Mouse (Mus musculus): ENCODE measurements around the gene Smim9. TPM values are rescaled to one million over a fixed set of nuclear protein-coding genes. Genes with fewer than 3 reads are reported as not detected.
"Not testable (repeated sequence)": the region's sequence is repeated elsewhere in the genome, so short reads cannot be mapped to it uniquely, and the experiment has no call there.

The Smim9 gene
- polyA plus RNA-seq (2015; fragmentation: Nextera tagmentation; extraction: Ambion mirVana): not detected in 2 replicates

DNA sequence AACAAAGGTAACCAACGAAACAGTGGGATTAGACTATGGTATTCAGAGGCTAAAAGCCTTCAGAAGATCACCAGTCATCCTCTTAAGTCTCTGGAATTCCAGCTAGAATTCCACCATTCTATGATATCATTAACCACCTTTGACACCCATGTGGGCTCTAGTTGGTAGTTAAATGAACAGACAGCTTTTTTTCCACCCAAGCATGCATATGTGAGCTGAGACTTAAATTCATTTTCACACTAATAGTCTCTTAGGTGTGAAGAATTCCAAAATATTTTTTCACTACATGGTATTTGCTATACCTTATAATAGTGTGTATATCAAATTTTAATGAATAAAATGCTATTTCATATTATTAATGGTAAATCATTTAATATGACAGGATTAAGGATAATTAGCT is at the start of gene Smim9:
Smim9 (minus strand) TSS at position 101 of the 400 bp plus-strand sequence.
- ATAC-seq: no peak

DNA sequence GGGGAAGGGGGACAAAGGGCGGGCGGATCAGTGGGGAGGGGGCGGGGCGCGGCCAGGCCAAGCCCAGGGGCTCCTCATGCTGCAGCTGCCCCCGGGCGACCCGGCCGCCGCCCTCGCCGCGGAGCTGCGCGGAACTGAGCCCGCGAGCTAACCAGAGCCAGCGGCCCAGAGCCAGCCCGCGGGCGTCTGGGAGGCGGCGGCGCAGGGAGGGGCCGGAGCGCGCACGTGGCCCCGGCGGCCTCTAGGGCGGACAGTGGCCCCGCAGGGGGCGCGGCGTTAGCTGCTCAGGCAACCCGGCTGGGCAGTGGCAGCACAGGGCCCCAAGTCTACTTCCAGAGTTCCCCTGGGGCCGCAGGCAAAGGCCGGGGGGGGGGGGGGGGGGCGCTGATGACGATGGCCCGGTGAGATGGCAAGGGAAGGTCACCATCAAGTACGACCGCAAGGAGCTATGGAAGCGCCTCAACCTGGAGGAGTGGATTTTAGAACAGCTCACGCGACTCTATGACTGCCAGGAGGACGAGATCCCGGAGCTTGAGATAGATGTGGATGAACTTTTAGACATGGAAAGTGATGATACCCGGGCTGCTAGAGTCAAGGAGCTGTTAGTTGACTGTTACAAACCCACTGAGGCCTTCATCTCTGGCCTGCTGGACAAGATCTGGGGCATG is 7.9 kb downstream of the Smim9 start:
- Histone ChIP-seq H3K4me1 (no peaks in the 10 kb centered on the region), H3K27ac (no peak overlapping the region), H3K4me2 (peak overlapping the region; percentile 59), H3K9me3 (replicated peaks) (no peaks in the 10 kb centered on the region), H3K4me3 (peak overlapping the region; percentile 46), H3K9ac (peak overlapping the region; percentile 60), H3K36me3 (ENCODE audit: poor library complexity, severe bottlenecking) (no peaks in the 10 kb centered on the region), H3K27me3 (no peaks in the 10 kb centered on the region)
- 22% methylated on average over 10 of the region's 49 CpGs for WGBS
- ATAC-seq: peak; percentile 86

More for the DNA sequence above, at the start of gene Smim9:
- Histone ChIP-seq H3K4me2 (no peak within 1 kb of the TSS), H3K27ac (no peak within 1 kb of the TSS), H3K36me3 (ENCODE audit: poor library complexity, severe bottlenecking) (no peaks in the 10 kb centered on the region), H3K9me3 (replicated peaks) (no peaks in the 10 kb centered on the region), H3K4me3 (no peak within 1 kb of the TSS), H3K27me3 (no peaks in the 10 kb centered on the region), H3K9ac (no peak within 1 kb of the TSS), H3K4me1 (no peaks in the 10 kb centered on the region)
- 60% methylated on average over 1 of the region's 1 CpGs for WGBS

DNA sequence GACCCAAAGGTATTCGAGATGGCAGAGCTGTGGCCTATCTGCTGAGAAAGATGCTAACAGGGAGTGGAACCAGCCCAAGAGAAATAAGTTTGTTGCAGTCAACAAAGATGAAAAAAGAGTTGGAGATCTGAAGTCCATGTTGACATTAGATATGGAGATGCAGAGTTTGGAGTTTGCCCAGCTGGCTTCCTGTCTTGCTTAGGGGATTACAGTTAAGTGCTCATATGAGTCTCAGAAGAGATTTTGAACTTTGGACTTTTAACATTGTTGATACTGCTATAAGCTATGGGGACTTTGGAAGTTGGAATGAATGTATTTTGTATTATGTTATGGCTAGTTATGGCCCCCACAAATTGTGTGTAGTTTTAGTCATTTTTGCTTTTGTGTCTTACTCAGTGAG is 11.3 kb downstream of the Smim9 start:
- Histone ChIP-seq H3K4me3 (no peak overlapping the region), H3K4me2 (no peak overlapping the region), H3K9ac (no peak overlapping the region), H3K27me3 (no peaks in the 10 kb centered on the region), H3K4me1 (no peaks in the 10 kb centered on the region), H3K9me3 (replicated peaks) (no peaks in the 10 kb centered on the region), H3K27ac (no peak overlapping the region), H3K36me3 (ENCODE audit: poor library complexity, severe bottlenecking) (no peaks in the 10 kb centered on the region)
- ATAC-seq: no peak
- WGBS: 65% methylated on average over 1 of the region's 1 CpGs

DNA sequence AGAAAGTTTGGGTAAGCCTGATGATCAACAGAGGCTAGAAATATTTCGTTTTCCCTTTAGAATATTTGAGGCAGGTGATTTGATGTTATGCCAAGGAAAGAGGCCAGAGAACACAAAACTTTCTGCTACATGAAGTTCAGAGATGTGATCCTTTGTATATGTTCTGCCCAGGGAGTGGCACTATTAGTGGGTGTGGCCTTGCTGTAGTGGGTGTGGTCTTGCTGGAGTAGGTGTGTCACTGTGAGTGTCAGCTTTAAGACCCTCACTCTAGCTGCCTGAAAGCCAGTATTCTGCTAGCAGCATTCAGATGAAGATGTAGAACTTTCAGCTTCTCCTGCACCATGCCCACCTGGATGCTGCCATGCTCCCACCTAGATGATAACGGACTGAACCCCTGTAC is 13.3 kb downstream of the Smim9 start:
- Histone ChIP-seq H3K9me3 (replicated peaks) (no peaks in the 10 kb centered on the region), H3K4me1 (no peaks in the 10 kb centered on the region), H3K9ac (no peak overlapping the region), H3K4me3 (no peak overlapping the region), H3K4me2 (no peak overlapping the region), H3K27me3 (no peaks in the 10 kb centered on the region), H3K27ac (no peak overlapping the region), H3K36me3 (ENCODE audit: poor library complexity, severe bottlenecking) (no peaks in the 10 kb centered on the region)
- 74% methylated on average over 2 of the region's 2 CpGs for WGBS
- no peak for ATAC-seq

DNA sequence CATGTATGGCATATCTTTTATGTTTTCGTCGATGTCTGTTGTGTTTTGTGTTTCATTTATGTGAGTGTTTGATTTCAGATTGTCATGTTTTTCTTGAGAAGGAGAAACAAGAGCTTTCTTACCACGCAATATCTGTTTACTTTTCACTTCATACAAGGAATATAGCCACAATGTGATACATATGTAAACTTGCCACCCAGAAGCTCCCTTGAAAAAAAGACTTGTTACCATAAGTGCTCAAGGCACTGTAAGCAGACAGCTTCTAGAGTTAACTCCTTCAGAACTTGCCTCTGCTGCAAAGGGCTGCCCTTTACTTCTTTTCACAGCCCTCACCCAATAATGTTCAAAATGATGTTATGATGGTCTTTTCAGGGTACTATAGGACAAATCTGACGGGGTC is 15.2 kb downstream of the Smim9 start:
- Histone ChIP-seq H3K27ac (no peak overlapping the region), H3K4me2 (no peak overlapping the region), H3K4me1 (no peaks in the 10 kb centered on the region), H3K9ac (no peak overlapping the region), H3K9me3 (replicated peaks) (no peaks in the 10 kb centered on the region), H3K36me3 (ENCODE audit: poor library complexity, severe bottlenecking) (no peaks in the 10 kb centered on the region), H3K4me3 (no peak overlapping the region), H3K27me3 (no peaks in the 10 kb centered on the region)
- 76% methylated on average over 4 of the region's 4 CpGs for WGBS
- ATAC-seq: no peak

DNA sequence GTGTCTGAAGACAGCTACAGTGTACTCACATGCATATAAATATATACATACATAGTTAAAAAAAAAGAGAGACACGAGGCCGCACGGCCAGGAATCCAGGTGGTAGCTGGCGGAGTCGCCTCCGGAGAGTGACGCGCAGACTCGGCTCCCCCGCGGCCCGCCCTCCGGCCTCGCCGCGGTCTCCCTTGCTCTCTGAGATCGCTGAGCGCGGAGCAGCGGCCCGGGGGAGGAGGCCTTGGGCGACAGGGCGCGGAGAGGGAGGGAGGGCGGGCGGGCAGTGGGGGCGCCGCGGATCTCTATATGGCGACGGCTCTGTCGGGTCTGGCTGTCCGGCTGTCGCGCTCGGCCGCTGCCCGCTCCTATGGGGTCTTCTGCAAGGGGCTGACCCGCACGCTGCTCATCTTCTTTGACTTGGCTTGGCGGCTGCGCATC is 20.4 kb downstream of the Smim9 start:
- H3K4me1 ChIP-seq; H3K36me3 ChIP-seq (ENCODE audit: poor library complexity, severe bottlenecking); H3K27ac ChIP-seq; H3K9me3 ChIP-seq (replicated peaks); H3K27me3 ChIP-seq: not testable (repeated sequence)
- WGBS: 20% methylated on average over 10 of the region's 42 CpGs
- ATAC-seq: peak; percentile 63
- Histone ChIP-seq H3K9ac (peak overlapping the region; percentile 54; the same call in 1 of the 2 replicates), H3K4me3 (peak overlapping the region; percentile 34), H3K4me2 (peak overlapping the region; percentile 57)

DNA sequence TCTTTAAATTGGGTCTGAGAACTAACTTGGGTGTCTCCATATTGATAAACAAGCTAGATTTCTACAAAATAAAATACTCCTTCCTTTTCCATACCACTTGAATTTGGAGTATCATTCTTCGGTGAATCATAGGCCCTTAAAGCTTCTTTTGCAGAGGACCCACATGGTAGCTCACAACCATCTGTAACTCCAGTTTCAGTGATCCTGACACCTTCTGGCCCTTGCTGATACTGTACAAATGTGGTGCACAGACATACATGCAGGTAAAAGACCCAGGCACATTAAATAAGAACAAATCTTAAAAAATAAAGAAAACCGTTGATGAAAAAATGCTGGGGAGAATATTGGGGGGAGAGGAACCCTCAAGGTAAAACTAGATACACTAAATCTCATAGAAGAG is 25.4 kb downstream of the Smim9 start:
- H3K9ac ChIP-seq: no peak overlapping the region
- no peak for ATAC-seq
- H3K27me3 ChIP-seq: no peaks in the 10 kb centered on the region
- 95% methylated on average over 2 of the region's 2 CpGs for WGBS
- no peak overlapping the region for H3K4me2 ChIP-seq
- H3K27ac ChIP-seq: no peak overlapping the region
- no peaks in the 10 kb centered on the region for H3K9me3 ChIP-seq (replicated peaks)
- H3K4me1 ChIP-seq: no peaks in the 10 kb centered on the region
- H3K4me3 ChIP-seq: no peak overlapping the region
- no peaks in the 10 kb centered on the region for H3K36me3 ChIP-seq (ENCODE audit: poor library complexity, severe bottlenecking)

DNA sequence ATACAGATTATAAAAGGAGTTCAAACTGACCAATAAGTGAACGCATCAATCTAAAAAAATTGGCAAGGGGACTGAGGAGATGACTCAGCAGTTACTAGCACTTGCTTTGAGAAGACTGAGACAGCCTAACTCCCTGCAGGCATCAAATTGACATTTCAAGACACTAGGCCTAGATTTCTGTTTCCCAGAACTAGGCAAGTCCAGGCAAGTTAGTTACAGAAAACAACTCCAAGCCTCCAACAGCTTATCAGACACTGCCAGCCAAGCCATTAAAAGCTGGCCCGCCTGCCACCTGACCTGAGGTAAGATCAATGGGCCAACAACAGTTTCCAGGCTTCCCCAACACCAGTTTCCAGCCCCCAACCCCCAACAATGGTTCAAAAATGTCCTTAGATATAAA is 25.8 kb downstream of the Smim9 start:
- Histone ChIP-seq H3K27ac (no peak overlapping the region), H3K4me1 (no peaks in the 10 kb centered on the region), H3K4me3 (no peak overlapping the region), H3K9ac (no peak overlapping the region), H3K36me3 (ENCODE audit: poor library complexity, severe bottlenecking) (no peaks in the 10 kb centered on the region), H3K27me3 (no peaks in the 10 kb centered on the region), H3K4me2 (no peak overlapping the region), H3K9me3 (replicated peaks) (no peaks in the 10 kb centered on the region)
- WGBS: 76% methylated on average over 2 of the region's 2 CpGs
- no peak for ATAC-seq

DNA sequence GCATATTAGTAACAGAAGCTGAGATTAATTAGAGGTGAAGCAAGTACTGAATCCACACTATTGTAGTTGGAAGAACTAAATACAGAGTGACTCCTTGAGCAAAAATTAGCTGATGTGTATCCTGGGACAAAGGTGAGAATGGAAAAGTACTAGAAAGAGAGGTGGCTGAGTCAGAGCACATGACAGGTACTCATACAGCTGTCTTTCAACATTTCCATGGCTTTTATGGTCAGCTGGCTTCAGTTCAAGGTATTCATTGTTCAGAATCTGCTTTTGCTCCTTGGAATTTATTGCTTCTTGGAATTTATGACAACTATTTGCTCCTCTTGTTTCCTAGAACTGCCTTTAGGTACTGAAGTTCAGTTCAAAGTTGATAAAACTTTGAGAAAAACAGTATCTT is 26.6 kb downstream of the Smim9 start:
- Histone ChIP-seq H3K4me2 (no peak overlapping the region), H3K27ac (no peak overlapping the region), H3K36me3 (ENCODE audit: poor library complexity, severe bottlenecking) (no peaks in the 10 kb centered on the region), H3K9ac (no peak overlapping the region), H3K4me1 (no peaks in the 10 kb centered on the region), H3K27me3 (no peaks in the 10 kb centered on the region), H3K4me3 (no peak overlapping the region), H3K9me3 (replicated peaks) (no peaks in the 10 kb centered on the region)
- ATAC-seq: no peak

DNA sequence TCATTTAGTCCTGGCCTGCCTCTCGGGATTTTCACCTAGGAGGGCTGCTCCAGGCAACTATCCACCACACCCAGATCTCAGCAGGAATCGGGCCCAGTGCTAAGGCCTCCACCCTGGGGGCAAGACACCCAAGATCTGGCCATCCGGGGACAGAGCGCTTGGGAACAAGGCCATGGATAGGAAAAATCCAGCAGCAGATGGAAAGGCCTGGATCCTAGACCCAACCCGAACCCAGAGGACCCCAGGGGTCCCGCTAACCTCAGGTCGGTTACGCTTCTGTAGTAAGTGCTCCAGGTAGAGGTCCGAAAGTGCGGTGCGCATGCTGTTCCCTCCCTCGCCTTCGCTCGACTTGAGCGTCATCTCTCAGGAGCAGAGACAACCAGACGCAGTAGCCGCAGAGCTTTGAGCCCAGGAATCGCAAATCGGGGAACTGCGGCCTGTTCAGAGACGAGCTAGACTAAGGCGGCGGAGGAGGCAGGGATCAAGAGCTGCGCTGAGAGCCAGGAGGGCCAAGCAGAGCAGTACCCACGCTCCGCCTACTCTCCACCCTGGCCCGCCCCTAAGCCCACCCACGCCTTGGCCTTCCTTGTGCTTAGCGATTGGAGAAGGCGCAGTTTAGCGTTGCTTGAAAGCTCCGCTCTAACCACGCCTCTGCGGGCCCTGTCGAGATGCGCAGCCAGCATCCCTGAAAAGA is 33.0 kb downstream of the Smim9 start, which contains the start of gene Mpp1:
Mpp1 (minus strand) TSS at position 550 of the 694 bp plus-strand sequence.
- Histone ChIP-seq H3K9me3 (replicated peaks) (no peaks in the 10 kb centered on the region), H3K36me3 (ENCODE audit: poor library complexity, severe bottlenecking) (no peaks in the 10 kb centered on the region), H3K9ac (peak within 1 kb of the TSS; percentile 68), H3K4me1 (no peaks in the 10 kb centered on the region), H3K4me3 (peak within 1 kb of the TSS; percentile 47), H3K4me2 (peak within 1 kb of the TSS; percentile 61), H3K27ac (no peak within 1 kb of the TSS), H3K27me3 (no peaks in the 10 kb centered on the region)
- 33% methylated on average over 36 of the region's 36 CpGs for WGBS
- ATAC-seq: peak; percentile 100

DNA sequence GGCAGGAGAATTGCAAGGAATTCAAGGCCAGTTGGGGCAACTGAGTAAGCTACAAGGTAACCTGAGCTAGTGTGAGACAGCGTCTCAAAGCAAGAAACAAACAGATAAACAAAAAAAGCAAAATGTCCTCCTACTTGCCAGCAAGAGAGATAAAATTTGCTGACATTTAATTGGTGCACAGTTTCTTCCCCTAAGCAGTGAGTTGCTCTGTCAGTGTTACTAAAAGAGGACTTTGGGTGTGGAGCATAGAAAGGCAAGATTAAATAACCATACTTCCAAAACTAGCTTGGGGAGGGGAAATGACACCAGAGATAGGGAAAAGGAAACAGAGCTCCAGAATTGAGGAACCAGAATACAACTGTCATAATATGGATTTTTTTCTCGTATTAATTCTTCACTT is 34.1 kb downstream of the Smim9 start:
- no peak overlapping the region for H3K27ac ChIP-seq
- no peak for ATAC-seq
- no peaks in the 10 kb centered on the region for H3K4me1 ChIP-seq
- H3K36me3 ChIP-seq (ENCODE audit: poor library complexity, severe bottlenecking): no peaks in the 10 kb centered on the region
- H3K4me2 ChIP-seq: no peak overlapping the region
- H3K9me3 ChIP-seq (replicated peaks): no peaks in the 10 kb centered on the region
- no peak overlapping the region for H3K9ac ChIP-seq
- H3K4me3 ChIP-seq: no peak overlapping the region
- WGBS: 74% methylated on average over 2 of the region's 2 CpGs
- no peaks in the 10 kb centered on the region for H3K27me3 ChIP-seq

DNA sequence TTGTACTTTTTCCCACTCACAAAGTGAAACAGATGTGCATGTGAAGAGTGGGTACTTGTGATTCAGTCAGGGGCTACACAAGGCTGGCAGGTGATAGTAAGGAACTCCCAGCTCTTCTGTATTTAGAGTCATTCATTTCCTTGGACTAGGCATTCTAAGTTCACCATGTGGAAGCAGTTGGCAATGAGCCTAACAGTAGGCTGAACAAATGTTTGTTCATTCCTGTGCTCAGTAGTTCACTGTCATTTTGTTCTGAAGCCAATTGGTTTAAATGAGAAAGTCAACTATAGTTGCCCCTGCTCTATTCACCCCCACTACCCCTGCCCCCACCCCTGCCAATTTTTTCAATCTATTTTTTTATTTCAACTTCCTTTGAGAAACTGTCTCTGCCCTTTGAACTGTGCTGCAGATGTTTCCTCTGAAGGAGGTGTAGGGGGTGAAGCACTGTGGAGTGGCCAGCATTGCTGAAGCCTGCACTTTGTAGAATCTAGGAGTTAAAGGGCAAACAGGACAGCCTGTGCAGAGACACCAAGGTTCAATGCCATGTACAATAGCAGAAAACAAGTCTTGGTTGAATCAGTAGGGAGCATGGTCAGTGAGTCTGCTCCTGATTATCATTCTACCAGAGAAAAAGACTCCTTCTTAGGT is 35.1 kb downstream of the Smim9 start:
- Histone ChIP-seq H3K9ac (no peak overlapping the region), H3K4me1 (no peaks in the 10 kb centered on the region), H3K27ac (no peak overlapping the region), H3K27me3 (no peaks in the 10 kb centered on the region), H3K4me2 (no peak overlapping the region), H3K36me3 (ENCODE audit: poor library complexity, severe bottlenecking) (no peaks in the 10 kb centered on the region), H3K4me3 (no peak overlapping the region), H3K9me3 (replicated peaks) (no peaks in the 10 kb centered on the region)
- no peak for ATAC-seq

Data from forebrain, embryonic 13.5 days (tissue).